Mouse (Mus musculus) embryonic fibroblast, embryonic 13.5 days (primary cell): Measurements from ENCODE around the gene Dazap1.

Experiments
- CTCF ChIP-seq: IDR thresholded peaks from 2 replicates; pipeline ENCODE4 v1.5.1; 2011; ENCODE audit warnings: mild to moderate bottlenecking, control low read depth, low read length, moderate library complexity, borderline replicate concordance; ENCODE audit not compliant: insufficient read depth
- POLR2A ChIP-seq: IDR thresholded peaks from 2 replicates; pipeline ENCODE4 v1.6.1; 2011; ENCODE audit warnings: low read depth, mild to moderate bottlenecking, control low read depth, low read length, moderate library complexity

GRCm38 (mm10) chr10:80262169-80262568 is 883 bp downstream of the Dazap1 start:
- TF ChIP-seq CTCF, result no peak
- TF ChIP-seq POLR2A, result no peak
